Mouse (Mus musculus): Measurements from ENCODE around the gene Zfp266.
A peak's percentile ranks its signal among the peaks of the same experiment; 100 is the strongest.
"Not testable (repeated sequence)": the region's sequence is repeated elsewhere in the genome, so short reads cannot be mapped to it uniquely, and the experiment has no call there.

Gene Zfp266

GRCm38 (mm10) chr9:20521306-20521957 is at the start of gene Zfp266:
Gene Zfp266 (minus strand): TSS chr9:20521417.
- DNase-seq = peak; percentile 94

- DNase-seq = not testable (repeated sequence)
Measured at GRCm38 (mm10) chr9:20565326-20566030, 44.3 kb upstream of the Zfp266 start.

- no peak for DNase-seq
Measured at GRCm38 (mm10) chr9:20562177-20562576, 41.0 kb upstream of the Zfp266 start.

GRCm38 (mm10) chr9:20552698-20553097 is 31.5 kb upstream of the Zfp266 start:
- DNase-seq = no peak

- no peak for DNase-seq
Measured at GRCm38 (mm10) chr9:20551781-20552275, 30.6 kb upstream of the Zfp266 start.

- peak; percentile 27 to 42 for DNase-seq
Measured at GRCm38 (mm10) chr9:20545151-20545550, 23.9 kb upstream of the Zfp266 start.

- DNase-seq = peak; percentile 77 to 82
Measured at GRCm38 (mm10) chr9:20544070-20544821, 23.0 kb upstream of the Zfp266 start.

GRCm38 (mm10) chr9:20543496-20543895 is 22.3 kb upstream of the Zfp266 start:
- DNase-seq = no peak

- DNase-seq = no peak
Measured at GRCm38 (mm10) chr9:20536598-20536997, 15.4 kb upstream of the Zfp266 start.

- DNase-seq = peak; percentile 40 to 43
Measured at GRCm38 (mm10) chr9:20534326-20534926, 13.2 kb upstream of the Zfp266 start.

- DNase-seq = no peak
Measured at GRCm38 (mm10) chr9:20520531-20521210, 546 bp downstream of the Zfp266 start.

- DNase-seq = no peak
Measured at GRCm38 (mm10) chr9:20519949-20520348, 1.3 kb downstream of the Zfp266 start.

- no peak for DNase-seq
Measured at GRCm38 (mm10) chr9:20518708-20519107, 2.5 kb downstream of the Zfp266 start.

- no peak for DNase-seq
Measured at GRCm38 (mm10) chr9:20517727-20518126, 3.5 kb downstream of the Zfp266 start.

- no peak for DNase-seq
Measured at GRCm38 (mm10) chr9:20514016-20514415, 7.2 kb downstream of the Zfp266 start.

- DNase-seq = no peak
Measured at GRCm38 (mm10) chr9:20512714-20513113, 8.5 kb downstream of the Zfp266 start.

- no peak for DNase-seq
Measured at GRCm38 (mm10) chr9:20511645-20512044, 9.6 kb downstream of the Zfp266 start.

- no peak for DNase-seq
Measured at GRCm38 (mm10) chr9:20510346-20510745, 10.9 kb downstream of the Zfp266 start.

- DNase-seq = no peak
Measured at GRCm38 (mm10) chr9:20509676-20510075, 11.5 kb downstream of the Zfp266 start.

- no peak for DNase-seq
Measured at GRCm38 (mm10) chr9:20504801-20505200, 16.4 kb downstream of the Zfp266 start.

GRCm38 (mm10) chr9:20493281-20493680 is 27.9 kb downstream of the Zfp266 start:
- no peak for DNase-seq

- DNase-seq = peak; percentile 84 to 86
Measured at GRCm38 (mm10) chr9:20492527-20493233, 28.5 kb downstream of the Zfp266 start, which contains the start of gene Zfp426. Gene Zfp426 (minus strand): TSS chr9:20492746.
